Mouse (Mus musculus) kidney, adult 2 months (tissue): ENCODE results near the gene Cenpp.

Experiments
- CTCF ChIP-seq: fragments of 200-500 bp; conservative IDR thresholded peaks from 2 replicates; pipeline ENCODE4 v1.5.1; 2011; ENCODE audit warnings: low read depth, mild to moderate bottlenecking, control low read depth, low read length, moderate library complexity, mixed read lengths; ENCODE audit not compliant: insufficient read depth, insufficient read length
- POLR2A ChIP-seq: fragments of 200-500 bp; IDR thresholded peaks from one replicate; pipeline ENCODE4 v1.6.1; 2011; ENCODE audit warnings: low read depth, low read length, control low read depth

GRCm38 (mm10) chr13:49470806-49471205 lies 181.8 kb downstream of the Cenpp start:
- TF ChIP-seq CTCF (no peak), POLR2A (no peak)
